Mouse (Mus musculus) brain, embryonic 14.5 days (tissue): ENCODE data around the gene Stt3a. TPM values are rescaled to one million over a fixed set of nuclear protein-coding genes. Genes with fewer than 3 reads are reported as not detected.
A peak's percentile ranks its signal among the peaks of the same experiment; 100 is the strongest.

Experiments
- DNase-seq: peaks from one replicate; pipeline ENCODE4 v3.0.0-alpha.2; 2011; ENCODE audit warnings: low read depth
- CTCF ChIP-seq: fragments of 200-500 bp; IDR thresholded peaks from 2 replicates; pipeline ENCODE4 v1.5.1; 2012; ENCODE audit warnings: inconsistent platforms, mild to moderate bottlenecking, moderate library complexity, borderline replicate concordance; ENCODE audit not compliant: insufficient read depth, insufficient read length; ENCODE audit errors: extremely low read depth
- POLR2A ChIP-seq: fragments of 200-500 bp; IDR thresholded peaks from 2 replicates; pipeline ENCODE4 v1.6.1; 2012; ENCODE audit warnings: mild to moderate bottlenecking, inconsistent platforms, borderline replicate concordance; ENCODE audit not compliant: poor library complexity, insufficient read depth, insufficient read length, severe bottlenecking; ENCODE audit errors: extremely low read depth
- polyA plus RNA-seq: library from polyadenylated mRNA; depleted of rRNA; stranded (reverse); fragments of >200 nt; gene quantifications from 2 replicates; pipeline ENCODE4 v1.2.3, GENCODE M21; 2012; rRNA removed

The Stt3a gene
- polyA plus RNA-seq: 86.6 and 96.4 TPM in 2 replicates

DNA sequence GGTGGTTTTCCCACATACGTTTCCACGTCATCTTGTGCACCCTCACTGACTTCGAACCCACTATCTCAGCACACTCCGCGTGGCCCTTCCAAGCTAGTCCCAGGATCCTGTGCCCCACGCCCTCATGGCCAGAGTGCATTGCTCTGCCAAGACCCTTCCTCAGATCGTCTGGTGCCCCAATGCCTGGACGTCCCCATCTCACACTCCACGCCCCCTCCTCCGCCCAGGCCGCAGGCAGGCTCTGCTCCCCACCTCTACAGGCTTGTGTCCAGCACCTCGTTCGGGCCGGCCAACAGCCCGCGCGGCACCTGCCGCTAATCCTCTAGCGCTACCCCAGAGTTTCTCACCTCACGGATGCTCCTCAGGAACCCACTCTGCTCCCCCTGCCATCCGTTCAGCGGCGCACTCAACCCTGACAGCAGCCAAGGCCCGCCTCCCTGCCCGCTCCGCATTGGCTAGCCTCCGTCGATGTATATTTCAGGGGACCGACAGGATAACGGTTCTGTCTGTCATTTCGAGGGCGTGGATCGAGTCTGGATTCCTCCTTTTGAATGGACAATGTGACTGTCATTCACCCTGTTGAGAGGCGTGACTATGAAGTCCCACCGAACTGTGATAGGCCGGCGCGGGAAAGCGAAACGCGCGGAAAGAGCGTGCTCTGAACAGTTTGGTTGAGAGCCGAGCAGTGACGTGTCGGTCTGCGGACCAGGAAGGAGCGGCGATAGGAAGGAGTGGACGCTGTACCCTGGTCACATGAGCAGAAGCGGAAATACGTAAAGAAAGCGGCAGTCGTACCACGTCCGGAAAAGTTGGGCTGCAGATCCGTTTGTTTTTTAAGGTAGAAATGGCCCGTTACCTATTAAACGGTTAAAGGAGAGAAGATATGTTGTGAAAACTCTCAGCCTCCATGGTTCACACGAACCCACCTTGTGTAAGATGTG, at the start of gene Stt3a:
Gene Stt3a (minus strand): TSS at position 477 of the 941 bp plus-strand sequence.
- peak; percentile 100 for DNase-seq
- TF ChIP-seq CTCF (no peak), POLR2A (peak; percentile 47; the same call in 1 of the 2 replicates)

DNA sequence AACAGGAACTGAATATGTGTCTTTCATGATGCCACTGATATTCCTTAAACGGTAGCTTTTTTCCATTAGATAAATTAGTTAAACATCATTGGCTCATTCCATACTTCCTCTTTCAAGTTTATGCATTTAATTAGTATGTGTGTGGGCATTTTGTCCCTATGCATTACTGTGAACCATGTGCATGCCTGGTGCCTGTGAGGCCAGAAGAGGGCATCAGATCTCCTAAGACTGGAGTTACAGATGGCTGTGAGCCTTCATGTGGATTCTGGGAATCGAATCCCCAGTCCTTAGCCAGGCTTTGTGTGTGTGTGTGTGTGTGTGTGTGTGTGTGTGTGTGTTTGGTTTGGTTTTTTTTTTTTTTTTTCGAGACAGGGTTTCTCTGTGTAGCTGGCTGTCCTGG, 47.0 kb upstream of the Stt3a start:
- peak; percentile 34 for DNase-seq
- TF ChIP-seq CTCF (peak; percentile 30; the same call in 1 of the 2 replicates), POLR2A (no peak)

- TF ChIP-seq POLR2A (no peak), CTCF (no peak)
- DNase-seq: peak; percentile 52
These were observed 40.8 kb upstream of the Stt3a start for GRCm38 (mm10) chr9:36808126-36808785.

DNA sequence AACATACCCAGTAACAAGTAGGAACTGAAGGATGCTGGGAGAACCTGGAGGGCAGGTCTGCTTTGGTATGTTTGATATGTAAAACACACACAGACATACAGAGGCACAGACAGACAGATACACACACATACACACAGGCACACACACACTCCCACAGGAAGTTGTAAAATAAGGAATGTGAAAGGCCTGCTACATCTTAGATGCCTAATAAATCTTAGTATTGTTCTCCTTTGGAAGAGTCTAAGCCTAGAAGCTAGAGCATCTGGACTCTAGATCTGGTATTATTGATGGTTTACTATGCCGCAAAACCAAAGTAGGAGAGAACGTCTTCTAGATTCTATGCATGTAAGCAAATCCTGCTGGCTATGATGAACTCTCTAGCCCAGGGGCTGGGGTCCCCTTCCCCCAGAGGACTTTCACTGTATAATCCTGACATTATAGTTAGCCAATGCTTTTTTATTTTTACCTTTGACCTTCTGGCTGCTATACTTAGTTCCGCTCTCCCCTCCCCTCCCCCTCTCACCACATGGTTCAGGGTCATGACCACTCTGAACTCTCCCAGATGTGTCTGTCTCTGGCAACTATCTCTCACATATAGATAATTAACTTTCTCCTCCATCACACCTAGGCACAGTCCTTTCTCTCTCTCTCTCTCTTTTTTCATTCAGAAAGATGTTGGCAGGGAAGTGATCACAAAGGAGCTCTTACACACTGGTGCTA, 37.9 kb upstream of the Stt3a start:
- DNase-seq: no peak
- TF ChIP-seq POLR2A (no peak), CTCF (no peak)

- TF ChIP-seq CTCF (no peak), POLR2A (no peak)
These were observed 36.4 kb upstream of the Stt3a start for GRCm38 (mm10) chr9:36803926-36804325.

GRCm38 (mm10) chr9:36803386-36803785, 35.9 kb upstream of the Stt3a start:
- TF ChIP-seq CTCF (no peak), POLR2A (no peak)
- no peak for DNase-seq

More at GRCm38 (mm10) chr9:36803926-36804325, 36.4 kb upstream of the Stt3a start:
- DNase-seq: no peak

DNA sequence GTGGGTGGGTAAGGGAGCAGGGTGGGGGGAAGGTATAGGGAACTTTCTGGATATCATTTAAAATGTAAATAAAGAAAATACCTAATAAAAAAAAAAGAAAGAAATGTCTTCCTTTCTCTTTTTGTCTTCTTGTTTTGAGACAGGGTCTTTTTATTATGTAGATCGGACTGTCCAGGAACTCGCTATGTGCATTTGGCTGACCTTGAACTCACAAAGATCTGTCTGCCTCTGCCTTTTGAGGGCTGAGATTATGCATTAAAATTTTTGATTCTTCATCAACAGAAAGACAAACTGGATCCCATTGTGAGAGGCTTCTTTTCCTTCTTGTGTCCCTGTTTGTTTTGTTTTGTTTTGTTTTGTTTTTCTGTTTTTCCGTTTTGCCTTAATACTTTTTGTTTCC, 35.5 kb upstream of the Stt3a start:
- TF ChIP-seq POLR2A: no peak
- TF ChIP-seq CTCF: no peak

DNA sequence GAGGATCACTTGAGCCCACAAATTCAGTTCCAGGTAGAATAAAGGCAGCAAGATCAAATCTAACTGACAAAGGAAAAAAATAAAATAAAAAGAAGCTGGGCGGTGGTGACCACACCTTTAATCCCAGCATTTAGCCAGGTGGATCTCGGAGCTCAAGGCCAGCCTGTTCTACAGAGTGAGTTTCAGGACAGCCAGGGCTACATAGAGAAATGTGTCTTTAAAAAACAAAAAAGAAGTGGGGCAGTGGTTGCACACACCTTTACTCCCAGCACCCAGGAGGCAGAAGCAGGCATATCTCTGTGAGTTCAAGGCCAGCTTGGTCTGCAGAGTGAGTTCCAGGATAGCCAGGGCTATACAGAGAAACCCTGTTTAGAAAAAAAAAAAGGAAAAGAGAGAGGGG, 34.5 kb upstream of the Stt3a start:
- DNase-seq: no peak
- TF ChIP-seq CTCF (no peak), POLR2A (no peak)

More for the DNA sequence above, 35.5 kb upstream of the Stt3a start:
- DNase-seq: no peak

DNA sequence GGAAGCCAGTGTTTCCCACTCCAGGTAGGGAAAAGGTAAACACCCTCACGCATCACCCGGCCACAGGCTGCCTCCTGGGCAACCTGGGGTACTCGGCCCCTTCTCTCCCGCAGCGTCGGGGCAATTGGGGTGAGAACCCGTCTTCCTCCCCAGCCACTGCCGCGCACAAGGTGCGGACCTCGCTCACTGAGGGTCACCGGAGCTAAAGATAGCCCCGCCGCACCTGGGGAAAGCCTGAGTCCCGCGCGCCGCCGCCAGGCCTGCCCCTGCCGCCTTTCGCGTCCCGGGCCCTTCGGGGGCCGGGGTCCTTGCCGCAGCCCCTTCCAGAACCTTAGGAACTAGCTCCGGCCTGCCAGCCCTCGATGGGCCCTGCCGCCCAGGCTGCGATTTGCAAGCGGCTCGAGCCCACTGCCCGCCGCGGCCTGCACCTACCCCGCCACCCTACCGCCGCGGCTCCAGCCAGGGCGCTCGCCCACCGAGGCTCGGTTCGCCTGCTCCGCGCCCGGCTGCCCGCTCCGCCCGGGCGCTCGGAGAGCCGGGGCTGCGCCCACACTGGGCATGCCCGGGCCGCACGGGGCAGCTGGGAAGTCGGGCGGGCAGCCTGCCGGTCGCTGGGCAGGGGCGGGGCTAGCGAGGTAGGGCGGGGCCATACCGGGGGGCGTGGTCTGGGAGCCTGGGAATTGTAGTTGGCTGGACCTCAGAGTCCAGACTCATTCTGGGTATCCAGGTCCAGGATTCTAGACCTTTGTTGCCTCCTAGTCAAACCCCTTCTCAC, 29.5 kb upstream of the Stt3a start, which contains the start of gene Ei24:
Gene Ei24 (minus strand): TSS at position 613 of the 775 bp plus-strand sequence.
- TF ChIP-seq POLR2A (peak; percentile 95), CTCF (no peak)
- DNase-seq: peak; percentile 91

DNA sequence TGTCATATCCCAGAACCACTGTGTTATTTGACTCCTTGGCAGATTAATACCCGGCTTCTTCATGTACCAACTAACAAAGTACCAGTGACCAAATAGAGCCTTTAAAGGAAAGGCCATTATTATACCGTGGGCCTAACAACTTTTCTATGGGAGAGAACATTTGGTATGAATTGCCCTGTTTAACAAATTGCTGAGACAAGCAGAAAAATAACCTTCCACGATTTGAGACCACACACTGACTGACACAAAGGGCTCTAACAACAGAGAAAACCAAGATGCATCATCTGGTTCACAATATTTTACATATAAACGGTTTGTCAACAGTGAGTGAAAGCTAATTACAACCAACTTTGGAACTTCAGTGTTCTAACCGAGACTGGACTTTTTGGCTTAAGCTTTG, 28.7 kb upstream of the Stt3a start:
- peak; percentile 35 for DNase-seq
- TF ChIP-seq CTCF (no peak), POLR2A (no peak)

- no peak for DNase-seq
- no peak for TF ChIP-seq POLR2A
- no peak for TF ChIP-seq CTCF
These were observed 28.1 kb upstream of the Stt3a start for GRCm38 (mm10) chr9:36795556-36795955.

DNA sequence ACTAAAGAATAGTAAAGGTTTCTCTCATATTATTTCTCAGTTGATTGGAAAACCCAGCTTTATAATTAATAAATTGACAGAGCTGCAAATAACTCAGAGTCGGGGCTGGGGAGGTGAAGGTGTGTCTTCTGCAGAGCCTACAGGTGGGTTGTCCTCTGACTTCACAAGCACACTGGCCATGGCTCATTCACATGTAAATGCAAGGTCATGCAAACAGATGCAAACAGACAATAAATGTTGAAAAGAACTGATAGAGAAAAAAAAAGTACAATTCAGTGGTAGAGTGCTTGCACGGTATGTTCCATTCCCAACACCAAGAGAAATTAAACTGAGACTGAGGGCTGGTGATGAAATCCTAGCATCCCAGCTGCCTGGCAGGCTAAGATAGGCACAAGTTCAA, 27.0 kb upstream of the Stt3a start:
- no peak for DNase-seq

More for the DNA sequence above, 27.0 kb upstream of the Stt3a start:
- TF ChIP-seq POLR2A: no peak
- TF ChIP-seq CTCF: no peak
